Mouse (Mus musculus) urinary bladder, postnatal 10 days (tissue): ENCODE results near the gene Xpo4.
"Not testable (repeated sequence)": the region's sequence is repeated elsewhere in the genome, so short reads cannot be mapped to it uniquely, and the experiment has no call there.

Experiments
- DNase-seq: peaks from one replicate; pipeline ENCODE4 v3.0.0; 2022; ENCODE audit warnings: low spot score

Gene Xpo4

GRCm38 (mm10) chr14:57679958-57680535 lies 14.8 kb upstream of the Xpo4 start:
- DNase-seq = peak; percentile 36

DNA sequence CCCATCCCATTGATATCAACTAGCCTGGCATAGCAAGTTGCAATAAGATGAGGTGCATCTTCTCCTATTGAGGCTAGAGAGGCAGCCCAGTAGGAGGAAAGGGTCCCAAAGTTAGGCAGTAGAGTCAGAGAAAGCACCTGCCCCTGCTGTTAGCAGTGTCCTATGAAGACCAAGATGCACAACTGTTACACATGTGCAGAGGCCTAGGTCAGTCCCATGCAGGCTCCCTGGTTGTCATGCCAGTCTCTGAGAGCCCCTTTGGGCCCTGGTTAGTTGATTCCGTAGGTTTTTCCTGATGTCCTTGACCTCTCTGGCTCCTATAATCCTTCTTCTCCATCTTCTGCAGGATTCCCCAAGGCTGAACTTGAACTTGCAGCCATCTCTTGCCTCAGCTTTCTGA lies 14.3 kb upstream of the Xpo4 start:
- DNase-seq = no peak

GRCm38 (mm10) chr14:57675481-57675880 lies 10.3 kb upstream of the Xpo4 start:
- no peak for DNase-seq

DNA sequence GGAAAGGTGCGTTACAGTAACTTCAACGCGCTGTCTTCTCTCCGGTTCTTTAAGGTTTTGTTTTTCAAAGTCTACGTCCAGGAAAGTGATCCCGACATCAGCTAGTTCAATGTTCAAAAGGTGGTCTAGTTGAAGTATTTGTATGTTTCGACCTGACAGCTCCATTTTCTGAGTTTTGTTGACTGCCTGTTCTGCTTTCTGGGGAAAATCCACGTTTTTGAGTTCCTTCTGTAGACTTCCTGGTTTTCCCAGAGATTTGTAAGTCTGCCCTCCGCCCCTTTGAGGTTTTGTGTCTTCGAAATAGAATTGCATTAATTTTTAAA lies 359 bp upstream of the Xpo4 start:
- no peak for DNase-seq

DNA sequence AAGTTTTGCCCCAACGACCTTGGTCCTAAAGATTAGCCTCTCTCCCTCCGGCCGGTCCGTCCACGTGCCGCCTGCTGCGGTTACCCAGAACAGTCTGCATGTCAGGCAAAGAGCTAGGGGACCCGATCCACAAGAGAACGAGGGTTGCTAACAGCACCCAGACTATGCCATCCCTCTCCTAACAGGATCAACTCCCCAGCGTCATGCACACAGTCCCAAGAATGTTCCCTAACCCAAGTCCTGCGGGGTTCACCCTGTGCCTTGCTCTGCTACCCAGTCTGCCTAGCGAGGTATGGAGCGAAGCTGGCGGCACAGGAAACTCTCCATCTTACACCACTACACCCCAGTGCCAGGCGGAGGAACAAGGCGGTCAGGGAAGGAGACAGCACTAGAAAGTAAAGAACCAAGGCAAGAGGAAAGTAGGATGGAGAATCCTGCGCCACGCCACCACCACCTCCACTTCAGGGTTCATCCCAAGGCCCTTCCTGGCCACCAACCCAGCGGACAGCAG lies 864 bp downstream of the Xpo4 start:
- no peak for DNase-seq

DNA sequence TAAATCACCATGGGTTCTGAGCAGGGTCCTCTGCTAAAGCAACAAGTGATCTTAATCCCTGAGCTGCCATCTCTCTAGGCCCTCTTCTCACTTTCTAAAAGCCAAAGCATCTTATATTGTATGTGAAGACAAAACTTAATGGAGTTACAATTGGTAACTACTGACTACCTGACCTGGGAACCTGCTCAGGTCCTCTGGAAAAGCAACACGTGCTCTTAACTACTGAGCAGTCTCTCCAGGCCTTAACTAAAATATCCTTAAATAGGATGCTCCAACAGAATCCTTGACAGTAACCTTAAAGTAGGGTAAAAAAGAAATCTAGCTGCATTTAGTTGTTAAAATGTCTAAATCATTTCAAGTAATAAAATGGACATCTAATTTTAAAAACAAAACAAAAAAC lies 1.6 kb downstream of the Xpo4 start:
- DNase-seq = no peak

GRCm38 (mm10) chr14:57658301-57658700 lies 6.9 kb downstream of the Xpo4 start:
- no peak for DNase-seq

DNA sequence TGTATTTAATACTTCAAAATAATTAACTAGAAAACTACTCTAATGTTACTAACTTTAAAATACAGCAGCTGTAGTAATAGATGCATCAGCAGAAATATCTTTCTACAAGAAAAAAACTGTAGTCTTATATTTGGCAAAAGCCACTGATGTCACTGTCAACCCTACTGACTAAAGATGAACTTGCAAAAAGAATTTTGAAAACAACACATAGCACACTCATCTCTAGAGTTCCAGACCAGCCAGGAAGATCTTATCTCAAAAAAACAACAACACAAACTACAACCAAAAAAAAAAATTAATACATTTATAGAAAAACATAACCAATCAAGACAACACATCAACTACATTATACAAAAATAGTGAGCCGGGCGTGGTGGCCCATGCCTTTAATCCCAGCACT lies 7.7 kb downstream of the Xpo4 start:
- DNase-seq = no peak

GRCm38 (mm10) chr14:57656519-57656918 lies 8.7 kb downstream of the Xpo4 start:
- not testable (repeated sequence) for DNase-seq

DNA sequence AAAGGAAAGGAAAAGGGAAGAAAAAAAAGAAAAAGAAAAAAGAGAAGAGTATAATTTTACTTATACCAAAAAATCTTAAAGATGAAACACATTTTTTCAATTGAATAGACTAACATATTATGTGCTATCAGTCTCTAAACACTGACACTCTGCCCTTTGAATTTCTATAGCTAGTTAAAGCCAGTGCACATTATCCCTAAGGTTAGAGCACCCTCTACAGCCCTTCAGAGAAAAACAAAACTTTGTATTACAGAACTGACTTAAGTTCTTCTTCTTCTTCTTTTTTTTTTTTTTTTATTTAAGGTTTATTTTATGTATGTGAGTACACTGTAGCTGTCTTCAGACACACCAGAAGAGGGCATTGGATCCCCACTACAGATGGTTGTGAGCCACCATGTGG lies 15.7 kb downstream of the Xpo4 start:
- DNase-seq = no peak

DNA sequence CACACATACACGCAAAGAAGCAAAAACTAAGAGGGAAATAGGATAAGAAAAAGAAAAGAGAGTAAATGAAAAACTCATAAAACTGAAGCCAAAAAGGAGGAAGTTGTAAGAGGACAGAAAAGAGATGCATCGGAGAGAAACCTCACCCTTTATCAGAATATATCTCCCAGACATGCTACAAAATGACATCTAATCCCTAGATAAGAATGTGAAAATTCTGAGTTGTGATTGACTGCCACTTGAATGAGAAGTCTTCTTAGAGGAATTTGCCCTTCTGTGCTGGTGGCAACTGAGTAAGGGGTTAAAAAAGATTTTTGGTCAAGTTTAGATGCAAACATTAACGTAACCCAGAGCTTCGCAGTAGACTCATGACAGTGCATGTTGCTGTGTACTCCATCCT lies 19.1 kb downstream of the Xpo4 start:
- no peak for DNase-seq

DNA sequence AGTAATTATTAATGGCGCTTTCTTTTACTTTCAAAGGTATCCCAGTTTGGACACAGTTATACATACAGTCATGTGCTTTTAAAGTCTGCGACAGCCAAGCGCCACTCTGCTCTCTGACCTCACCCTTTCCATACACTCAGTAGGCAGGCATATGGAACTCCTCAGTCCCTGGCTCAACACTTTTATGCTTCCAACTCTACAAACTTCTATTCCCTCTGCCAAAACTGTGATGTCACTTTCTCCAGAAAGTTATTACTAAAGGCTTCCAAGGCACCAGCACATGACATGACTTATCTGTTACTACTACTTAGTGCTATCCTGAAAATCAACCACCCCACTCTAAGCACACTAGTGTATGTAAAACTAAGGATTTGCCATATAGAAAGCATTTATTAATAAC lies 26.1 kb downstream of the Xpo4 start:
- DNase-seq = no peak

DNA sequence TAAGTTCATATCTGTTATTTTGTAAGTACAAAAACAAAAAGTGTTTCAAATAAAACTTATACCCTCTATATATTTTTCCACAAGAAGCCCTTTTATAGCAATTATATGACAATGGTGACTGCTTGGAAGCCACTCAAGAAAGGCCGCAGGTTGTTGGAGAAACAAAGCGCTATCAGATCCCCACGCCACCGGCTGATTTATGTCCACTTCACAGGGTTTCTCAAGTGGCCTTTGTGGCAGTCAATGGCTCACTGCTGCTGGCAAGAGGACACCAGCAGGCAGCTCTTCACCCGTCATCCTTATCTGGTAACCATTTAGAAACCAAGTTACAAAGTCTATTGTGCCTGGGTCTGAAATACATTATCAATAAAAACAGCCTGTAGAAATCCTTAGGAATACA lies 31.1 kb downstream of the Xpo4 start:
- no peak for DNase-seq

DNA sequence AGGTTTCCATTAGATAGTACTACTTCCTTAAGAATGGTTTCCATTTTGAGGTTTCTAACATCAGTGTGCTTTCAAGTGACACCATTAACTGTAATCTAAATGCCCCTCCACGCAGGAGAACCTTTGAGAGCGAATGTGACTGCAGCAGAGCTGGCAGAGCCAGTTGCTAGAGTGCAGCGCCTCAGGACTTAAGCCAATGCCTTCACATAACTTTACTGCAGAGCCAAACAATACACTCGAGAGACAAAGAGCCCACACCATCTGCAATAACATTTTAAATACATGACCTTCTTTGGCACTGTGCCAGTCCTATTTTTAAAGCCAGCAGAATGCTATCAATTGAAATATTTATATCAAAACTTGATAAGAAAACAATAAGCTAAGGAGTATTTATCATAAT lies 35.6 kb downstream of the Xpo4 start:
- no peak for DNase-seq

DNA sequence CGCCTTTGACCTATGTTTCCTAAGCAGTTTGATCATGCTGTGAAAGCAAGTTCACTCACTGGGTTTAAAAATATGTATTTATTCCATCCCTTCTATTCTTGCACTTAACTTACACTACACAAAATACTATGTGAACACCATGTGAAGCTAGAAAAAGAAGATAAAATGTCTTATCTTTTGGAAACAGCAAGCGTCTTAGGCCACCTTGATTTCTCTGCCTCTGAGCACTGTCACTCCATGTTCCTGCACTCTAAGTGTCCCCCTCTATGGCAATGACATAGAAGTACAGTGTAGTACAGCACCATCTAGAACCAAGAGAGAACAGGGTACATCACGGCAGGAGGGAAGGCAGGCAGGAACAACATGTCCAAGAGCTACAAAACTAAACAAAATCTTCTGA lies 42.3 kb downstream of the Xpo4 start:
- DNase-seq = no peak

DNA sequence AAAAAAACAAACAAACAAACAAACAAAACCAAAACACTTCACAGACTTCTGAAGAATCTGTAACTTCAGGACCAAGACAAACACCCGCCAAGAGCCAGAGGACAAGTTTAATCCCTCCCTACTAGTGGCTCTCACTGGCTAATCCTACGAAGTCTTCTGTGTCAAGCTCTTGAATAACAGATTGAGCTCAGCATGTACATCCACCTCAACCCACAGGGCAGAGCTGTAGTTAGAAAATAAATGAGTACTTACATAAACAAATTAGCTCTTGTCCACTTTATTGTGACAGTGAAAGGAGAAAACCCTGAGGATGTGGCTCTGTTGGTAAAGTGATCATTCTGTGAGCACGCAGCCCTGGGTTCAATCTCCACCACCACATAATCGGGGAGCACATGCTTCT lies 43.5 kb downstream of the Xpo4 start:
- DNase-seq = no peak

- no peak for DNase-seq
Measured at GRCm38 (mm10) chr14:57620598-57621236, 44.5 kb downstream of the Xpo4 start.

DNA sequence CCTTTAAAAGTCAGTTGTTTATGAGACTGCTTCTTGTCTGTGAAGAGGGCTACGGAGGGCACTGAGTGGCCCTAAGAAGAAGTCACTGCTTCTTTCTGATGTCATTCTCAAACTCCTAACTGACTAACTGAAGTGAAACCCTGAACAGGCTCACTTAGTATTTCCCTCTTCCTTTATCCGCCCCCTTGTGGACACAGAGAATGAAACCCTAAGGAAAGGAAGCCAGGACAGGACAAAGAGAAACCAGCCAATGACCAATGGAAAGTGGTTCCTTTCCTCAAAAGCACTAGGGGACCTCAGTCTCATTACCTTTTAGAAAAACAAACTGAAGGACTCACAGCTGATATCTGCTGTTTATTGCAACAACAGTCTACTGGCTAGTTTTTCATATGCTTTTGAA lies 45.7 kb downstream of the Xpo4 start:
- no peak for DNase-seq

- no peak for DNase-seq
Measured at GRCm38 (mm10) chr14:57617675-57618074, 47.6 kb downstream of the Xpo4 start.

- DNase-seq = no peak
Measured at GRCm38 (mm10) chr14:57616339-57616965, 48.8 kb downstream of the Xpo4 start.

DNA sequence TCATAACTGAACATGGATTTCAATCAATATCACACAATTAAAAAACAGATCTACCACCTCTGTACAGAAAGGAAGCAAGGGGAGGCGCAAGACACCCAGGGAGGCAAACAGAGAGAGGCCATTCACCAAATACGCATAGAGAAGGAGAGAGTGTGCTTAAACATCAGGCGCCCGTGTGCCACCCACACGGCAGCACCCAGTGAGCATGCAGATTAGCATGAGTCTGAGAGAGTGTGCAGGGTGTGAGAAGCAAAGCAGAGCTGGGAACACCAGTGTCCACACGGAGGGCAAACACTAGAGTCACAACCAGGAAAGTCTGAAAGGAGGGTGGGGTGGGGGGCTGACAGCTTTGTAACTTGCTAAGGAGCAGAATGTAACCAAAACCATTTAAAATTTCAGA lies 49.4 kb downstream of the Xpo4 start:
- DNase-seq = no peak

- DNase-seq = no peak
Measured at GRCm38 (mm10) chr14:57611034-57611433, 54.2 kb downstream of the Xpo4 start.

DNA sequence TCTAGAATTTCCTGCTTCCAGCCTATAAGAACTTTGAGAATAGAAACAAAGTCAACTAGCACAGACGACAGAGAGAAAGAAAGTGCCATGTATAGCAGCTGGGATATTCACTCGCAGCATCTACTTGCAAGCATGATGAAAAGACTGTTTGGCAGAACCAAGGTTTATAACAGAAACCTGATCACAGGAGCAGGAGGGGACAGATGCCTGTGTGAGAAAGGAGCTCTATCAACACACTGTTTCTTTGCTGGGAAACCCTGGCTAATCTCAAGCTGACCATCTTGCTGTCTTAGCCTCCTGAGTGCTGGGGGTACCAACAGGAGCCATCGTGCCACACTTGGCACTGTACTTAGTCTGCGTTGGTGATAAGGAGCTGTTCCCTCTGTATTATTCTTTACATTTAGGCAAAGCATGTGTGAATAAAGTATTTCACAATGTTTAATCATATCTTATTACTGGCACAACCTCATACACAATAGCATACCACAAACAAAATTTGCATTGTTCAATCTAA lies 55.4 kb downstream of the Xpo4 start:
- DNase-seq = no peak

- DNase-seq = peak; percentile 47
Measured at GRCm38 (mm10) chr14:57607500-57607899, 57.7 kb downstream of the Xpo4 start.
